Mouse (Mus musculus) liver, embryonic 13.5 days (tissue): Measurements from ENCODE around the gene Sult6b1. TPM values are rescaled to one million over a fixed set of nuclear protein-coding genes. Genes with fewer than 3 reads are reported as not detected.

Experiments
- ATAC-seq: fragments of 200-750 bp; cut with Nextera tagmentation; 2 replicates; pipeline ENCODE4 v1.8.0; 2017; ENCODE audit warnings: low read depth, mild to moderate bottlenecking, moderate number of reproducible peaks, moderate library complexity
- DNase-seq: peaks from one replicate; pipeline ENCODE4 v3.0.0; 2022
- H3K27ac ChIP-seq: fragments of 300-500 bp; sonication (generic); 2 replicates; pipeline ENCODE4 v1.5.1; 2015; ENCODE audit warnings: moderate library complexity, mild to moderate bottlenecking, inconsistent platforms
- H3K27me3 ChIP-seq: fragments of 300-500 bp; sonication (generic); 2 replicates; pipeline ENCODE4 v1.6.1; 2015; ENCODE audit warnings: mild to moderate bottlenecking, inconsistent platforms
- H3K36me3 ChIP-seq: fragments of 300-500 bp; sonication (generic); 2 replicates; pipeline ENCODE4 v1.6.1; 2015; ENCODE audit warnings: mild to moderate bottlenecking, inconsistent platforms
- H3K4me1 ChIP-seq: fragments of 300-500 bp; sonication (generic); replicated peaks from 2 replicates; pipeline ENCODE4 v1.6.1; 2015; ENCODE audit warnings: inconsistent platforms
- H3K4me2 ChIP-seq: fragments of 300-500 bp; sonication (generic); 2 replicates; pipeline ENCODE4 v1.6.1; 2015; ENCODE audit warnings: inconsistent platforms, mild to moderate bottlenecking, moderate library complexity
- H3K4me3 ChIP-seq: fragments of 300-500 bp; sonication (generic); replicated peaks from 2 replicates; pipeline ENCODE4 v1.5.1; 2015; ENCODE audit warnings: mild to moderate bottlenecking, inconsistent platforms
- H3K9ac ChIP-seq: fragments of 300-500 bp; sonication (generic); 2 replicates; pipeline ENCODE4 v1.6.1; 2015; ENCODE audit warnings: mild to moderate bottlenecking, inconsistent platforms
- H3K9me3 ChIP-seq: fragments of 300-500 bp; sonication (generic); replicated peaks from 2 replicates; pipeline ENCODE4 v1.6.1; 2016; ENCODE audit warnings: inconsistent platforms
- WGBS: fragments of 180-500 bp; shearing (Covaris S2); methylation state at CpG from one replicate; pipeline ENCODE4 v1.1.7; 2015; ENCODE audit not compliant: insufficient replicate concordance; 5-methylcytosine and 5-hydroxymethylcytosine counted together
- polyA plus RNA-seq: library from polyadenylated mRNA; unstranded; fragments of >200 nt; fragmentation: Nextera tagmentation; extraction: Ambion mirVana; gene quantifications from 2 replicates; pipeline ENCODE4 v1.2.1, GENCODE M21; 2015

Sult6b1 gene
- polyA plus RNA-seq, 1 experiment from 2014 or later: 0.10 TPM

DNA sequence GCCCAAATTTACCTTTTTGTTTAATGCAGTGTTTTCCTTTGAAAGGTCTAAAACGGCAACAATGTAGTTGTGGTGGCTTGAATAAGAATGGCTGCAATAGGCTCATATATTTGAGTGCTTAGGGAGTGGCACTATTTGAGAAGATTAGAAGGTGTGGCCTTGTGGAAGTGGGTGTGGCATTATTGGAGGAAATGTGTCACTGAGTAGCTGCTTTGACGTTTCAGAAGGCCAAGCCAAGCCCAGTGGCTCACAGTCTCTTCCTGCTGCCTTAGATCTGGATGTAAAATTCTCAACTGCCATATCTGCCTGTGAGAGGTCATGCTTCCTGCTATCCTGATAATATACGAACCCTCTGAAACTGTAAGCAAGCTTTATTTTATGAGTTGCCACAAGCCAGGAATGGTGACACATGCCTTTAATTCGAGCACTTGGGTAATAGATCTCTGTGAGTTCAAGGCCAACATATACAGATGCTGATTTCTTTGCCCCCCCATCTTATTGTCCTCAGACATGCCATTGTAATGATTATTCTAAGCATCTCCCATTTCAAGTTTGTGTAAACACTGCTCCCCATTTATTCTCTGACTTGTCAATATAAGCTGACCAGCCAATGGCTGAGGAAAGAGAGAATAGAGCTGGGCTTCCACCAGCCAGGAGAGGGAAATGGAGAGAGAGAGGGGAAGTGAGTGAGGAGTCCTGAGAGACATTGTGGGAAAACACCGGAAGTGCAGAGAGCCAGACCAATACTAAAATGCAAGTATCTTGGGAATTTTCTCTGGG is 21.3 kb downstream of the Sult6b1 start:
- no peak overlapping the region for H3K4me2 ChIP-seq
- 66% methylated on average over 5 of the region's 5 CpGs for WGBS
- H3K27ac ChIP-seq: no peak overlapping the region
- 0 out of 2 replicates have a peak, but pooled peaks cover under 1% of the 10 kb centered on the region for H3K36me3 ChIP-seq
- H3K9me3 ChIP-seq: no peaks in the 10 kb centered on the region
- DNase-seq: no peak
- H3K4me3 ChIP-seq: no peak overlapping the region
- no peaks in the 10 kb centered on the region for H3K27me3 ChIP-seq
- no peak overlapping the region for H3K9ac ChIP-seq
- H3K4me1 ChIP-seq: peaks cover 17% of the 10 kb centered on the region
- ATAC-seq: no peak

DNA sequence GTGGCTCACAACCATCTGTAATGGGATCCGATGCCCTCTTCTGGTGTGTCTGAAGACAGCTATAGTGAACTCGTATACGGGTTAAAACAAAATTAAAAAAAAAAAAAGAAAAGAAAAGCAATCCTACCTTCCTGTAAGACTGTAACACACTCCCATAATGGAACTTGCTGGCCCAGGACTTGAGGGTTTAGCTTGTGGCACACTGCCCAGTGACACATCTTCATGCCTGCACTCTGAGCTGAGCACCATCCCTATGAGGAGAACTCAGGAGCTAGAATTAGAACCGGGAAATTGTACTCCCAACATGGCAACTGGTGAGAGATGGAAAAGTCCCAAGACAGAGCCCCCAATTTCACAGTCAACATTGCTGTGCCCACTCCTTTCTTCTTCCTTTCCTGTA is 23.5 kb downstream of the Sult6b1 start:
- Histone ChIP-seq H3K36me3 (peaks cover 19% of the 10 kb centered on the region), H3K9ac (no peak overlapping the region), H3K27ac (no peak overlapping the region), H3K4me2 (peak overlapping the region; percentile 75; the same call in 1 of the 2 replicates), H3K9me3 (no peaks in the 10 kb centered on the region), H3K4me3 (no peak overlapping the region), H3K4me1 (peaks cover 22% of the 10 kb centered on the region), H3K27me3 (no peaks in the 10 kb centered on the region)
- DNase-seq: no peak
- ATAC-seq: no peak
- 91% methylated on average over 4 of the region's 4 CpGs for WGBS

DNA sequence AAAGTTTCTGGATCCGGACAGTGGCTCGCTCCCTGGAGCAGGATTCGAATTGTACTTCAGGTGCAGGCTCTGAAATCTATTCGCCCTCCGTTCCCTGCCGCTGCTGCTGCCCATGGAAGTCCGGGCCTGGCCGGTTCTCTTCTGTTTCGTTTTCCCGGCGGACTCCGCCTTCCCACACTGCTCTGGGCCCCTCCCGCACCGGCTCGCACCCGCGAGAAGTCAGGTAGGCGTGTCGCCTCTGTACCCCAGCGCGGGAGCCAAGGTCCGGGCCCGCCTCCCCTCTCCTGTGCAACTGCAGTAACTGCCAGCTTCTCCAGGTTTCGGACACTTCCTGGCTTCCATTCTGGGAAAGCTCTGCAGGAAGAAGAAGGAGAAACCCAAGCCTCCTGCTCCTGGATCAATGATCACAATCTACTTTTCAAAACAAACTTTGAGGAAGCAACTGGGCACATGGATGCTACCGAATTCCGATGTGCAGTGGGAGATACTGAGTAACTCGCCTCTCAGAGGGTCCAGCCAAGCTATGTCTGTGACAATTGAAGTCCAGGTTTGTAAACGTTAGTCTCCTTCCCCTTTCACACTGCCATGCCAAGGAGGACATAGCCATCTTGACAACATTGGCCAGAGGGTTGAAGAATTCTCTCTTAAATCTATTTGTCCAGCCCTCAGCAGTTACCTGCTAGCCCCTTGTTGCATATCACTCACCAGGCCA is 24.2 kb downstream of the Sult6b1 start, which contains the start of gene Eif2ak2:
TSS of gene Eif2ak2 (minus strand) at position 173 of the 712 bp plus-strand sequence.
- Histone ChIP-seq H3K9me3 (no peaks in the 10 kb centered on the region), H3K4me1 (peaks cover 22% of the 10 kb centered on the region), H3K27ac (peak within 1 kb of the TSS; percentile 82), H3K4me3 (peak within 1 kb of the TSS; percentile 83), H3K27me3 (no peaks in the 10 kb centered on the region), H3K36me3 (peaks cover 26% of the 10 kb centered on the region), H3K9ac (peak within 1 kb of the TSS; percentile 89), H3K4me2 (peak within 1 kb of the TSS; percentile 75)
- 2% methylated on average over 28 of the region's 28 CpGs for WGBS
- ATAC-seq (peak; percentile 99), DNase-seq (peak; percentile 82)

DNA sequence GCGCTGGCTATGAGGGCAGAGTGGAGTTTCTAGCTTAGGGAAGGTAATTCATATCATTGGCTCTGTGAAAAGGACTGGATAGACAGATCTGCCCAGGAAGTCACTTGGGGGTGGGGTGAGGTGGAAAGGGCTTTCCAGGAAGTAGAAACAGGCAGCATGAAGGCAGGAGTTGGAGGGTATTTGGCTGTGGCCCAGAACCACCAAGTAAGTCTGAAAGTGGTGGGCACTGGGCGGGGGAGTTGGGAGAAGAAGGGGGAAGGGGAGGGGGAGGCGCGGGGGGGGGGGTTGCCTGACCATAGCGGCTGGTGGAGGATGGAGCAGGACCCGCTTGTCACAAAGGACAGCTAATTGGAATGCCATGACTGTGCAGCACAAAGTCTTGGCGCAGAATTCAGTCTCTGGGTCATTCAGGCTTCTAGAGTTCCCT is 24.9 kb downstream of the Sult6b1 start:
- H3K36me3 ChIP-seq: peaks cover 33% of the 10 kb centered on the region
- peak overlapping the region; percentile 75 for H3K4me2 ChIP-seq
- peak overlapping the region; percentile 89 for H3K9ac ChIP-seq
- peaks cover 22% of the 10 kb centered on the region for H3K4me1 ChIP-seq
- H3K27me3 ChIP-seq: no peaks in the 10 kb centered on the region
- no peaks in the 10 kb centered on the region for H3K9me3 ChIP-seq
- DNase-seq: no peak
- WGBS: 4% methylated on average over 6 of the region's 7 CpGs
- peak overlapping the region; percentile 82 for H3K27ac ChIP-seq
- ATAC-seq: peak; percentile 39
- peak overlapping the region; percentile 83 for H3K4me3 ChIP-seq

DNA sequence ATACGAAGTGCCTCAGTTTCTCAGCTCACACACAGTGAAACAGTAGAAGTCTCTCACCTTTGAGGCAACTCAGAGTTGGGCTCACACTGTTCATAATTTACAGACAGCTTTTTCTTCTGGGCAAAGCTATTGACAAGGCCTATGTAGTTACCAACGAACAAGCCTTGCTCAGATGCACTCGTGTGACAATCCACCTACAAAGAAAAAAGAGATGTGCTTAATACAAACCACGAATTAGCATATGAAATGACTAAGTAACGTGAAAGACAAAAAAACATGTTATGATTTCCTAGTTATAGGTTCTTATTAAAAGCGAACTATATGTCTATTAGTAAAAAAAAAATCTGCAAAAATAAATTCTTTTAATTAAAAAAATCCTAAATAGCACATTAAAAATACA is 32.9 kb downstream of the Sult6b1 start:
- Histone ChIP-seq H3K27ac (no peak overlapping the region), H3K9ac (no peak overlapping the region), H3K4me1 (no peaks in the 10 kb centered on the region), H3K36me3 (peaks cover 70% of the 10 kb centered on the region), H3K4me3 (no peak overlapping the region), H3K27me3 (no peaks in the 10 kb centered on the region), H3K4me2 (no peak overlapping the region), H3K9me3 (no peaks in the 10 kb centered on the region)
- ATAC-seq: no peak
- no peak for DNase-seq
- WGBS: 85% methylated on average over 6 of the region's 6 CpGs

DNA sequence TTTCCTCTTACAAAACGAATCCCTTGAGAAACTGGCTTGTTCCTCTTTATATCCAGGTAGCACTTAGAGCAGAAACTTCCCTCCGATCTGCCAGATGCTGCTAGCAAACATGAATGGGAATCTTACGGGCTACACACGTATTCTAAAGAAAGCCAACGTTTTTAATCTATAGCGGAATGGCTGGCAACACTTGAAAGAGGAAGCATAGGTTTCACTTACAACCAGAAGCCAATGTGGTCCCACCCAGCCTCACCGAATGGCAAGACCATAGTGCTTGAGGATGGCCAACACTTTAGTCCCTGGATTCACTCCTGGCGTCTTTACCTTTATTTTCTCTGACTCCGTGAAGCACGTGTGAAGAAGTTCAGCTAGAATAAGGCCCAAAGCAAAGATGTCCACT is 50.5 kb downstream of the Sult6b1 start:
- WGBS: 79% methylated on average over 10 of the region's 10 CpGs
- Histone ChIP-seq H3K27me3 (no peaks in the 10 kb centered on the region), H3K36me3 (peaks cover 68% of the 10 kb centered on the region), H3K27ac (no peak overlapping the region), H3K4me1 (no peaks in the 10 kb centered on the region; the same call in 1 of the 2 replicates), H3K4me2 (no peak overlapping the region), H3K9ac (no peak overlapping the region), H3K4me3 (no peak overlapping the region), H3K9me3 (no peaks in the 10 kb centered on the region)
- DNase-seq: no peak
- ATAC-seq: no peak

DNA sequence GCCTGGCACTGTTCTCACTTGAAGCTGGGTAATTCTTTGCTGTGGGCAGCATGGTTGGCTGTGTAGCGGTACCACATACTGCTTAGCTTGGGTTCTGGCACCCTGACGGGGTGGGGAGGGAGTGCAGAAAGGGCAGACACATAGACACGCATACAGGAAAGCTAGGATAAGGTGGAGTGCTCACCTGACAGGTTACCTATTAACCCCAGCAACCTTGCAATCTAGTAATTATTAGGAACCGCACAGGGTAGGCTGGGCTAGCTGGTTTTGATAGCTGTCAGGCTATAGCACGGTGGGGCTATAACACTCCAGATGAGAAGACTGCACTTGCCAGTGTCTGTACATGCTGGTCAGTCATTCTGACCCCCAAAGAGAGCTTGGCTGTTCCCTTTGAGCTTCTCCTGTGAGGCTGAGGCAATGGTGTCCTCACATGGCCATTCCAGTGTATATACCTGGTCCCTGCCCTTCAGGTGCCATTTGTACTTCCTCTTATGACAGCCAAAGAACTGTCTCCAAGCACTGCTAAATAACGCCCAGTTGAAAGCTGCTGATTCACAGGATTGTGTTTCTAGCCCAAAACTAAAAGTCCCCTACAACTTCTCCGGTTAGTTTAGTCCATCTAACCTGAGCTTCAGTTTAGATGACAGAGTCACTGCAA is 64.4 kb downstream of the Sult6b1 start:
- DNase-seq (no peak), ATAC-seq (no peak)
- WGBS: 82% methylated on average over 7 of the region's 7 CpGs
- no peak overlapping the region for H3K4me2 ChIP-seq
- H3K9me3 ChIP-seq: no peaks in the 10 kb centered on the region
- peaks cover 71% of the 10 kb centered on the region for H3K36me3 ChIP-seq
- no peak overlapping the region for H3K4me3 ChIP-seq
- H3K4me1 ChIP-seq: peaks cover 3% of the 10 kb centered on the region; the same call in 1 of the 2 replicates
- no peak overlapping the region for H3K9ac ChIP-seq
- no peak overlapping the region for H3K27ac ChIP-seq
- H3K27me3 ChIP-seq: no peaks in the 10 kb centered on the region

DNA sequence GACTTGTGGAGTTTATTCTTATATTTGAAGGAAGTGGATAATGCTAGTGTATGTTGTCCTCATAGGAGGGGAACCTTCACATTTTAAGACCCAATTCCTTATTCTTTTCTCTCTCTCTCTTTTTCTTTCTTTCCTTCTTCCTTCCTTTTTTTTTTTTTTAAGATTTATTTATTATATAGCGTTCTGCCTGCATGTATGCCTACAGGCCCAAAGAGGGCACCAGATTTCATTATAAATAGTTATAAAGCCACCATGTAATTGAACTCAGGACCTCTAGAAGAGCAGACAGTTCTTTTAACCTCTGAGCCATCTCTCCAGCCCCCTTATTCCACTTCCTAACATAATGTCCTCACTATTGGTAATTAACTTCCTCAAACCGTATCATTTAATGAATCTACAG is 70.7 kb downstream of the Sult6b1 start:
- Histone ChIP-seq H3K4me2 (peak overlapping the region; percentile 83), H3K27me3 (no peaks in the 10 kb centered on the region), H3K36me3 (peaks cover 20% of the 10 kb centered on the region), H3K27ac (peak overlapping the region; percentile 93), H3K4me1 (peaks cover 15% of the 10 kb centered on the region), H3K9ac (peak overlapping the region; percentile 79), H3K9me3 (no peaks in the 10 kb centered on the region), H3K4me3 (peak overlapping the region; percentile 90)
- no peak for DNase-seq
- ATAC-seq: no peak
- WGBS: 36% methylated on average over 2 of the region's 2 CpGs

DNA sequence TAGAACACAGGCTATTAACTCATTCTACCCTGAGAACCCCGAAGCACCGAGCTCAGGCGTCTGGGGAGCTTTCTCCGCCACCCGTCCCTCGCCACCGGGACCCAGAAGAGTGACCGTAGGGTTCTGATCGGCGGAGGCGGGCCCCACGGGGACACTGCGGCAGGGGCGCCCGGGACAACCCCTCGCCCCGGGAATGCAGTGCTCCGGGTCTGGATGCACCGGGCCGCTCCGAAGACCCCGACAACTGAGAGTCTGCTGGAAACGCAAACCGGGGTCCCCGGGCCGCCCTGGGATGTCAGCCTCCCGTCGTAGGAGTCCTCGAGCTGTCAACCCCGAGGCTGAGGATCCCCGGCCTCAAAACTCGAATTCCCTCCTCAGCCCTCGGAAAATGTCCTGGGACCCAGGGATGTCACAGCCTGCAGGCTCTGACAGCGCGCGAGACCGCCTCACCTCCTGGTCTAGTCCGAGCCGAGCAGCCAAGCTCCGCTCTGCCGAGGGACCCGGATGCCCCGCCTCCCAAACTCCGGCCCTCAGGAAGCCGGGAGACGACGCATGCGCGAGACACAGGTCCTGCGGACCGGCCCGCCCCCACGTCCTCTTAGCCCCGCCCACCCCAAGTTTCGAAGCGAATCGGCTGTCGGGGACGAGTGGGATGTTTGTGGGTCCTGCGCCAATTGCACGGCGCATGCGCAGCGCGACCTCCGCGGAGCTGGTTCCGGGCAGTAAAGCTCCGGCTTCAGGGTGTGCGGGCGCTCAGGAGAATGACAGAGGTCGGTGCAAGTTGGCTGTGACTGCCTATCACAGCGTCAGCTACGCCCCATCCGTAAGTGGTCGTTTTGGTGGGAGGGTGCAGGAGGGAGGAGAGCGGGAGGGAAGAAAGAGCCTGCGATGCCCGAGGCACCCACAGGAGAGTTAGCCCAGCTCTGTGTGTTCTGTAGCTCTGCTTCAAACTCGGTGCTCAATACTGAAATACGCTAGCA is 71.6 kb downstream of the Sult6b1 start, which contains the start of the genes Heatr5b and Gpatch11:
TSS of gene Heatr5b (minus strand) at position 509 of the 980 bp plus-strand sequence.
TSS of gene Gpatch11 (plus strand) at position 712 of the 980 bp plus-strand sequence.
- DNase-seq: peak; percentile 95
- H3K9me3 ChIP-seq: no peaks in the 10 kb centered on the region
- peak within 1 kb of the TSS; percentile 93 for H3K9ac ChIP-seq
- peak within 1 kb of the TSS; percentile 85 for H3K4me2 ChIP-seq
- ATAC-seq: peak; percentile 97
- no peaks in the 10 kb centered on the region for H3K27me3 ChIP-seq
- peak within 1 kb of the TSS; percentile 90 for H3K4me3 ChIP-seq
- H3K4me1 ChIP-seq: peaks cover 15% of the 10 kb centered on the region
- H3K36me3 ChIP-seq: peaks cover 18% of the 10 kb centered on the region
- under 1% methylated on average over 81 of the region's 81 CpGs for WGBS
- peak within 1 kb of the TSS; percentile 93 for H3K27ac ChIP-seq
